Comparison of ENCODE assay signal across 15 mouse cellular contexts in the genomic region with DNA sequence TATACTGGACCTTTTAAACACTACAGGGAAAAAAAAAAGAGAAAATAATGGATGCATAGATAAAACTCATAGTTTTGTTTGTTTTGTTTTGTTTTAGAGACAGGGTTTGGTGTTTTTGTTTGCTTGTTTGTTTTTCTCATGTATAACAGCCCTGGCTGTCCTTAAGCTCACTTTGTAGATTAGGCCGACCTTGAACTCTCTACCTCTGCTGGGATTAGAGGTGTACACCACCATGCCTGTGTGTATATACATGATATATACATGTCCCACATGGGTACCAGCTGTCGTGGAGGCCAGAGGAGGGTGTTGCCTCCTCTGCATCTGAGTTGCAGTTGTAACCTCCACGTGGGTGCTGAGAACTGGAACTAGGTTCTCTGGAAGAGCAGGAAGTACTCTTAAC.
"Had no signal": no experiment of that assay in that cellular context is flagged by ENCODE, and none has a peak within 500 bp of the region (broad histone marks: within the 10 kb centered on the region; RNA-seq: fewer than 3 reads in every experiment).

No protein-coding gene starts in this region.

- H3K4me3 ChIP-seq: limb, embryonic 13.5 days; midbrain, embryonic 10.5 days; neural tube, embryonic 13.5 days had no signal

- H3K4me2 ChIP-seq: limb, embryonic 13.5 days; neural tube, embryonic 13.5 days had no signal

- H3K27me3 ChIP-seq: limb, embryonic 13.5 days; neural tube, embryonic 13.5 days had no signal

- H3K4me1 ChIP-seq: limb, embryonic 13.5 days; midbrain, embryonic 10.5 days; neural tube, embryonic 13.5 days had no signal

- H3K9me3 ChIP-seq: limb, embryonic 13.5 days; midbrain, embryonic 10.5 days; neural tube, embryonic 13.5 days had no signal

- H3K27ac ChIP-seq: kidney, postnatal 0 days; limb, embryonic 13.5 days; midbrain, embryonic 10.5 days; neural tube, embryonic 13.5 days had no signal

- H3K9ac ChIP-seq: limb, embryonic 13.5 days; neural tube, embryonic 13.5 days had no signal

- ATAC-seq: intestine, postnatal 0 days; midbrain, embryonic 16.5 days had no signal

- DNase-seq: kidney, adult 9 months; kidney, postnatal 36 days; left cerebral cortex, postnatal 4 days; lung, adult 18-20 months; retina, postnatal 1 day; right cerebral cortex, postnatal 4 days; spleen, adult 18-20 months; thymus, adult 2 months; thymus, postnatal 25 days had no signal
